Mouse (Mus musculus) embryo, embryonic 10.5 days (tissue): ENCODE measurements around the gene Orc1.
A peak's percentile ranks its signal among the peaks of the same experiment; 100 is the strongest.

Source experiments
- DNase-seq: peaks from one replicate; pipeline ENCODE4 v3.0.0-alpha.2; 2015; ENCODE audit warnings: low spot score

The Orc1 gene

DNA sequence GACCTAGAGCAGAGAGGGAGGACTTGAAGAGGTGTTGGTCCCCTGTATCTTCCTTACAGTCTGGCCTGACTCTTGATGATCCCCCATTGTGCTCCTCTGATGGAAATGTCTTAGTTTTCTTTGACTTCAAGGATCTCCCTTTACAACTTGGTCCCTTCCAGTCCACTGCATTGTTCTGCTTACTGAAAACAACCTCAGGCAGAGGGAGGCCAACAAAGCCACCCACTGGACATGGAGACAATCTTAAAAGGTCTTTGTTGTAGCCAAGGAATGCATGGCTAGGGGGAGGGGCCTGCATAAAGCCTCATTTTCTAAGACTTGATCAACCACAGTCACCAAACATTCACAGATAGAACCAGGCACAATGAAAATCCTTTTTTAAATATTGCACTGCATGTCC lies 55.9 kb downstream of the Orc1 start:
- DNase-seq: peak; percentile 23

DNA sequence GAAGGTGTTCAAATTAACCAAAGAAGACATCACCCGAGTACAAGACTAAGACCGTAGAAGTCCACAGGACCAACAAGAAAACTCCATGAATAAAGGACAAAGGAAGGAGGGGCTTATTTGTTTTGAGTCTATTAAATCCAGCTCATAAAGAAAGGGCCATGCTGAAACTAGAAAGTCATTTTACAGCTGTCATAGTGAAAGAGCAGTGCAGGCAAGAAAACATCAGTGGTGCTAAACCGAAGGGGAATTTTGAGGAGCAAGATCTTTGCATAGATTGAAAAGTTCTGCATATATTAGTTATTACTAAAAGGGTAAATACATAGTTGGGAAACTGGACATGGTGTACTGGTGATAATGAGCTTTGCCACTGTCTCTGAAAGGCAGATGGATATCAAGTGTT lies 58.5 kb downstream of the Orc1 start:
- DNase-seq: no peak

DNA sequence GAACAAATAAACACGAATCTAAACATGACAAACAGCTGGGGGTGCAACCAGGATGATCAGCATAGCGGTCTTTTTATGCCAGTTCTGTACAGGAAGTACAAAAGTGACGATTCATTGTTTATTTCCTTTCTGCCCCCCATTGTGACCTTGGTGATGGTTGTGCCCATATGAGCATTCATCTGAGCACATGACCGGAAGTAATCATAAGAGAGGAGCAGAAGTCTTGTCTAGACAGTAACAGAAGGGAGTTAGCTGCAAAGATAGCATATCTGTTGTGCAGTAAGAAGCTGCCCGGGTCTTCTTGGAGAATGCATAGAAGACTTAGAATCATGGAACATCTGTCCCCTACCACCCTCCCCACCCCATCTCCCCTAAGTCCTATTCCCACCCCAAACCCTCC lies 59.5 kb downstream of the Orc1 start:
- no peak for DNase-seq

DNA sequence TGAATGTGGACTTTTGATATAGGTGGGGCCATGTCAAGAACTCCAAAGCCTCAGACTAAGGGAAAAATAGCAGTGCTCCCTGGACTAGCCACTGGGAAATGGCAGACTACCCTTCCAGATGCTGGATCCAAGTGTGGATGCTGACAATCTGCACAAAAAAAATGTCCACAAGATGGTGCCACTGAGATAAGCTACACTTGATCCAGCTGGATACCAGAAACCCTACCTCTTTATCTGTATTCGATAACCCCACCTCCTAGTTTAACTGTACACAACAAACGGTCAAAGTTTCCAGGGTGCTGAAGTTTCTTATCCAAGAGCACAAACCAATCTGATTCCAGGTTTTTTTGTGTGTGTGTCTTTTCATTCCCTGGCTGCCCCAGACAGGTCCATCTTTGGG lies 85.2 kb downstream of the Orc1 start:
- DNase-seq: peak; percentile 67
